Mouse (Mus musculus) limb, embryonic 15.5 days (tissue): ENCODE results near the gene Pan3. TPM values are rescaled to one million over a fixed set of nuclear protein-coding genes. Genes with fewer than 3 reads are reported as not detected.
A peak's percentile ranks its signal among the peaks of the same experiment; 100 is the strongest.

Experiments used
- ATAC-seq: fragments of 200-750 bp; cut with Nextera tagmentation; 2 replicates; pipeline ENCODE4 v1.8.0; 2017; ENCODE audit warnings: low read depth, moderate TSS enrichment; ENCODE audit not compliant: insufficient number of reproducible peaks, low FRiP score, low TSS enrichment
- H3K27ac ChIP-seq: fragments of 300-500 bp; sonication (generic); 2 replicates; pipeline ENCODE4 v1.5.1; 2015; ENCODE audit warnings: moderate library complexity, mild to moderate bottlenecking, inconsistent platforms
- H3K27me3 ChIP-seq: fragments of 300-500 bp; sonication (generic); 2 replicates; pipeline ENCODE4 v1.6.1; 2015; ENCODE audit warnings: inconsistent platforms
- H3K36me3 ChIP-seq: fragments of 300-500 bp; sonication (generic); 2 replicates; pipeline ENCODE4 v1.6.1; 2015; ENCODE audit warnings: inconsistent platforms
- H3K4me1 ChIP-seq: fragments of 300-500 bp; sonication (generic); 2 replicates; pipeline ENCODE4 v1.6.1; 2015; ENCODE audit warnings: inconsistent platforms
- H3K4me2 ChIP-seq: fragments of 300-500 bp; sonication (generic); 2 replicates; pipeline ENCODE4 v1.6.1; 2015; ENCODE audit warnings: mild to moderate bottlenecking, inconsistent platforms
- H3K4me3 ChIP-seq: fragments of 300-500 bp; sonication (generic); 2 replicates; pipeline ENCODE4 v1.5.1; 2015; ENCODE audit warnings: mild to moderate bottlenecking, inconsistent platforms
- H3K9ac ChIP-seq: fragments of 300-500 bp; sonication (generic); 2 replicates; pipeline ENCODE4 v1.6.1; 2015; ENCODE audit warnings: inconsistent platforms
- H3K9me3 ChIP-seq: fragments of 300-500 bp; sonication (generic); 2 replicates; pipeline ENCODE4 v1.6.1; 2016; ENCODE audit warnings: inconsistent platforms
- WGBS: fragments of 180-500 bp; shearing (Covaris S2); methylation state at CpG from one replicate; pipeline ENCODE4 v1.1.7; 2015; 5-methylcytosine and 5-hydroxymethylcytosine counted together
- polyA plus RNA-seq: library from polyadenylated mRNA; unstranded; fragments of >200 nt; fragmentation: Nextera tagmentation; extraction: Ambion mirVana; gene quantifications from 2 replicates; pipeline ENCODE4 v1.2.1, GENCODE M21; 2015

Pan3 gene
- polyA plus RNA-seq, result 60.0 and 70.8 TPM in 2 replicates

DNA sequence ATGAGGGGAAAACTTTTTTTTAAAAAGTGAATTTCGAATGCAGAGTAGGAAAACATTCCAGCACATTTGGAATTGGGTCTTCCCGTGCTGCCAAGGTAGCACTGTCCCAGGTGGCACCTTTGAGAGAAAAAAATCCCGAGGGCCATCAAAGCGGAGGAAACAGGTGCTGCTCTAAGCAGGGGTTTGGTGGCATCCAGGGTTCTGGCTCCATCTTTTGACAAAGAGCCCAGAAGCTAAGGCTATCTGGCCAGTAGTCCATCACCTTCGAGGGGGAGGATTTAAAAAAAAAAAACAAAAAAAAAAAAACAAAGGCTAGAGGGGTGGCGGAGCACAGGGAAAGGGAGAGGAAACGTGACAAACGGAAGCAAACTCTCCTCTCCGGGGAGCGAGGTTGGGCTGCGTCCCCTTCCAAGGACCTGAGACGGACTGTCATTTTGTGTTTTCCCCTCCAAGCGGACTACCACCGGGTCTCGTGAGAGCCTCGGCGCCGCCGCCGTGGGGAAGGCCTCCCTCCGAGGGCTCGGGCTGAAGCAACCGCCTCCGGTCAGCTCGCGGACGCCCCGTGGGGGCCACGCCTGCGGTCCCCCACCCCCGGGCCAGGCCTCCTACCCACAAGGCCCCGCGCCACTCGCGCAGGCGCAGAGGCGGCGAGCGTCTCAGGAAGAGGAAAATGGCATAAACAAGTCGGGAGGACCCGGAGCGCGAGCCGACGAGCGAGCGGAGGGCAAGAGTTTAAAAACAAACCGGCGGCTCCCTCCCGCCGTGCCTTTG lies at the start of gene Pan3:
Pan3 (plus strand) TSS at position 627 of the 771 bp plus-strand sequence.
- Histone ChIP-seq H3K4me3 (peak within 1 kb of the TSS; percentile 99), H3K4me1 (peaks cover 29% of the 10 kb centered on the region), H3K27ac (peak within 1 kb of the TSS; percentile 98), H3K27me3 (no peaks in the 10 kb centered on the region), H3K9ac (peak within 1 kb of the TSS; percentile 97), H3K4me2 (peak within 1 kb of the TSS; percentile 65), H3K36me3 (peaks cover 8% of the 10 kb centered on the region; the same call in 1 of the 2 replicates), H3K9me3 (no peaks in the 10 kb centered on the region)
- under 1% methylated on average over 44 of the region's 51 CpGs for WGBS
- peak; percentile 87 for ATAC-seq

- 83% methylated on average over 10 of the region's 10 CpGs for WGBS
- Histone ChIP-seq H3K9me3 (no peaks in the 10 kb centered on the region), H3K36me3 (no peaks in the 10 kb centered on the region), H3K27me3 (no peaks in the 10 kb centered on the region), H3K4me1 (no peaks in the 10 kb centered on the region), H3K4me2 (no peak overlapping the region), H3K9ac (no peak overlapping the region), H3K4me3 (no peak overlapping the region), H3K27ac (no peak overlapping the region)
- no peak for ATAC-seq
Measured at GRCm38 (mm10) chr5:147381396-147381795, 48.6 kb upstream of the Pan3 start.

GRCm38 (mm10) chr5:147386865-147387264 lies 43.1 kb upstream of the Pan3 start:
- H3K9ac ChIP-seq, result no peak overlapping the region
- H3K4me3 ChIP-seq, result no peak overlapping the region
- H3K9me3 ChIP-seq, result no peaks in the 10 kb centered on the region
- H3K27ac ChIP-seq, result no peak overlapping the region
- no peak overlapping the region for H3K4me2 ChIP-seq
- no peak for ATAC-seq
- no peaks in the 10 kb centered on the region for H3K27me3 ChIP-seq
- H3K4me1 ChIP-seq, result no peaks in the 10 kb centered on the region
- 81% methylated on average over 13 of the region's 13 CpGs for WGBS
- no peaks in the 10 kb centered on the region for H3K36me3 ChIP-seq

GRCm38 (mm10) chr5:147388376-147389008 lies 41.5 kb upstream of the Pan3 start:
- Histone ChIP-seq H3K9ac (no peak overlapping the region), H3K9me3 (no peaks in the 10 kb centered on the region), H3K4me3 (no peak overlapping the region), H3K27me3 (no peaks in the 10 kb centered on the region), H3K4me2 (no peak overlapping the region), H3K36me3 (no peaks in the 10 kb centered on the region), H3K27ac (no peak overlapping the region), H3K4me1 (no peaks in the 10 kb centered on the region)
- 74% methylated on average over 9 of the region's 9 CpGs for WGBS
- ATAC-seq, result no peak

- Histone ChIP-seq H3K27ac (no peak overlapping the region), H3K9ac (no peak overlapping the region), H3K4me2 (no peak overlapping the region), H3K27me3 (no peaks in the 10 kb centered on the region), H3K4me1 (no peaks in the 10 kb centered on the region), H3K36me3 (no peaks in the 10 kb centered on the region), H3K4me3 (no peak overlapping the region), H3K9me3 (no peaks in the 10 kb centered on the region)
- 84% methylated on average over 5 of the region's 5 CpGs for WGBS
- ATAC-seq, result no peak
Measured at GRCm38 (mm10) chr5:147389052-147389451, 40.9 kb upstream of the Pan3 start.

DNA sequence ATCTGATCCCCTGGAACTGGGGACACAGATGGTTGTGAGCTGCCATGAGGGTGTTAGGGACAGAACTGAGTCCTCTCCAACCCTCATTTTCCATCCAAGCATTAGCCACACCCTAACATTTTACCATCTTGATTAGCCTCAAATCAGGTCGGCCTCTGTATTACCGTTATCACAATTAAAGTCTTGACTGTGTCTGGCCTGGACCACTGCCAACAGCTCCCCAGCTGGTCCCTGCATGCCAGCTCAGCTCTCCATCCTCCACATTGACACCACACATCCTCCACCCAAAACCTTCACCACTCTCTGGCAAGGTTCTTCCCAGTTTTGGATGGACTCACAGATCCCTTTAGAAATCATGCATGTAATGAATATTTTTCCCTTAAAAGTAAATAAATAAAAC lies 39.2 kb upstream of the Pan3 start:
- Histone ChIP-seq H3K27me3 (no peaks in the 10 kb centered on the region), H3K36me3 (no peaks in the 10 kb centered on the region), H3K4me3 (no peak overlapping the region), H3K27ac (no peak overlapping the region), H3K9ac (no peak overlapping the region), H3K4me1 (no peaks in the 10 kb centered on the region), H3K4me2 (no peak overlapping the region), H3K9me3 (no peaks in the 10 kb centered on the region)
- no peak for ATAC-seq
- 62% methylated on average over 2 of the region's 2 CpGs for WGBS

DNA sequence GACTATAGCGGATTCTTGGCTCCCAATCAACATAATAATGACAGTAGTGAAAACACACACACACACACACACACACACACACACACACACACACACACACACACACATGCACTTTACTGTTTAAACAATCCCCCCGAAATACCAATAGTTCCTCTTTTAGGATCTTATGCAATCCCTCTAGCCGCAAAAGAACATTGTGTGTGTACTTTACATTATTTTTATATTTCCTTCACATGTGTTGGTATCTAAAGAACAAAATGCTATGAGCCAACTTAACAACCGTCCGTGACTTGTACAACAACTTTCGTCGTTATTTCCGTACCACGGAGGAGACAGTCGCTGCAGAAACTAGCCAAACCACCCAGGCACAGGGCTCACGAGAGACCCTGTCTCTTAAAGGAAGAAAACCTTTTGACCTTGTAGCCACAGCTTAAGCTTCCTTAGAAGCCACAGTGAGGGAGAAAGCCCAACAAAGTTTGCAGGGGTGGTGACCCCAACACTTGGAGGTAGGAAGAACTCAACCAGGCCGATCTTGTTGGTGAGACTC lies 37.2 kb upstream of the Pan3 start:
- Histone ChIP-seq H3K4me1 (no peaks in the 10 kb centered on the region), H3K4me3 (no peak overlapping the region), H3K36me3 (no peaks in the 10 kb centered on the region), H3K27ac (no peak overlapping the region), H3K4me2 (no peak overlapping the region), H3K27me3 (peaks cover 4% of the 10 kb centered on the region), H3K9me3 (no peaks in the 10 kb centered on the region), H3K9ac (no peak overlapping the region)
- no peak for ATAC-seq
- WGBS, result 66% methylated on average over 12 of the region's 12 CpGs

DNA sequence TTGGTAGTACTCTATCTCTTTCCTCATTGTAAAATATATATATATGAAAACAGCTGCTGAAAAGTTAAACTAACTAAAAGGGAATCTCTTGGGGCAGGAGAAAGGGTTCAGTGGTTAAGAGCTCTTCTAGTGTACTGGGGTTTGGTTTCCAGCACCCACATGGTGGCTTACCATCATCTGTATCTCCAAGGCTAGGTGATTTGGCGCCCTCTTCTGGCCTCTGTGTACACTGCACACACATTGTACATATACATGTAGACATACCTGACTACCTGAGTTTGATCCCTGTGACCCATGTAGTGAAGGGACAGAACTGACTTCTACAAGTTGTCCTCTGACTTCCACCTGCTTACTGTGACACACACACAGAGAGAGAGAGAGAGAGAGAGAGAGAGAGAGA lies 34.9 kb upstream of the Pan3 start:
- H3K36me3 ChIP-seq, result no peaks in the 10 kb centered on the region
- no peak overlapping the region for H3K4me3 ChIP-seq
- H3K27ac ChIP-seq, result no peak overlapping the region
- H3K4me1 ChIP-seq, result peaks cover 3% of the 10 kb centered on the region
- H3K27me3 ChIP-seq, result peaks cover 27% of the 10 kb centered on the region
- no peak for ATAC-seq
- H3K9ac ChIP-seq, result no peak overlapping the region
- WGBS, result 28% methylated on average over 1 of the region's 1 CpGs
- no peak overlapping the region for H3K4me2 ChIP-seq
- H3K9me3 ChIP-seq, result no peaks in the 10 kb centered on the region

DNA sequence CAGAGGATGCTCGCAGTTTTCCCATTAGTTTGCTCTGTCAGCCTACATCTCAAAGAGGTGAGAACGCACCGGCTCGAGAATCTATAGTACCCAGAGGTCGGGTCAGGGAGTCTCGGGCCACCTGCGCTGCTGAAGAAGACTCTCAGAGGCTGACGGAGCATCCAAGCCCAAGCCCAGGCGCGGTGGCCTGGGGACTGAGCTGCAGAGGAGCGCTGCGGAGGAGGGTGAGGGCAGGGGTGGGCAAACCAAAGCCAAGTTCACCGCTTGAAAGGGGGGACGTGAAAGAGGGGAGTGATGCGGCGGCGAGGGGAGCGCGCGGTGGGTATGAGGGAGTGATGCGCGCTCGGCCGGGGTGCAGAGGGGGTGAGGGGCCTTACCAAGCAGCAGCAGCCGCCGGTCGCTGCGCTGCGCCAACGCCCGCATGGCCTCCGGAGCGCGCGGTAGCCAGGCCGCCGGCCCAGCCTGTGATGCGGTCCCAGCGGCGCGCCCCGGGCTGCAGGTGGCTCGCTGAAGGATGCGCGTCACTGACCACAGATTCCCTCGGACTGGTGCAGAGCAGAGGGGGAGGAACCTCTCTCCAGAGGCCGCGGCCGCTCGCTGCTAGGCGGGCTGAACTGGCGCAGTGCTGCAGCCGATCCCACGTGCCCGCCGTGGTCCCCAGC lies 30.0 kb upstream of the Pan3 start, which contains the start of gene Flt3:
Flt3 (minus strand) TSS at position 647 of the 662 bp plus-strand sequence.
- Histone ChIP-seq H3K4me1 (peaks cover 13% of the 10 kb centered on the region), H3K9ac (no peak within 1 kb of the TSS), H3K4me2 (peak within 1 kb of the TSS; percentile 60), H3K36me3 (no peaks in the 10 kb centered on the region), H3K9me3 (no peaks in the 10 kb centered on the region), H3K27ac (no peak within 1 kb of the TSS), H3K4me3 (peak within 1 kb of the TSS; percentile 34), H3K27me3 (peaks cover 51% of the 10 kb centered on the region)
- under 1% methylated on average over 56 of the region's 56 CpGs for WGBS
- ATAC-seq, result no peak

DNA sequence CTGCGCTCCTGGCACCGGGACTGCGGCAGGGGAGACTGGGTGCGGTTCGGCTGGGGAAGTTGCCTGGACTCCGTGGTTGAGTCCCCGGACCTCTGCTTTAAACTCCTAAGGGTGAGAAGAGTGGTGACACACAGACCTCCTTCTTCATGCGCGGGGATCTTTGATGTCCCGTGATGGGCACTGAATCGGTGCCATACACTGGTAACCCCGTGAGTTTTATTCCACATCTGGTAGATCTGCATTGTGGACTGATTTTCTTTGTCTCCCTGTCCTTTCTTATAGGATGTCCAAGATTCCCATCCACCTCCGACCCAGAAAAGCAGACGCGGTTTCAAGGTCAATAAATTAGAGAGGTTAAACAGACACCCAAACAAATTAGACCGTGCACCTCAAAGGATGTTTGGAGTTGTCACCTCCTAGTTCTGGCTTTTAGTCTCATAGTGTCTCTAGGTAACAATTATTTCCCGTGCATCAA lies 29.4 kb upstream of the Pan3 start:
- Histone ChIP-seq H3K4me3 (peak overlapping the region; percentile 34), H3K9ac (no peak overlapping the region), H3K27me3 (peaks cover 51% of the 10 kb centered on the region), H3K4me1 (peaks cover 13% of the 10 kb centered on the region), H3K27ac (no peak overlapping the region), H3K9me3 (no peaks in the 10 kb centered on the region), H3K4me2 (peak overlapping the region; percentile 60), H3K36me3 (no peaks in the 10 kb centered on the region)
- no peak for ATAC-seq
- 2% methylated on average over 17 of the region's 17 CpGs for WGBS

DNA sequence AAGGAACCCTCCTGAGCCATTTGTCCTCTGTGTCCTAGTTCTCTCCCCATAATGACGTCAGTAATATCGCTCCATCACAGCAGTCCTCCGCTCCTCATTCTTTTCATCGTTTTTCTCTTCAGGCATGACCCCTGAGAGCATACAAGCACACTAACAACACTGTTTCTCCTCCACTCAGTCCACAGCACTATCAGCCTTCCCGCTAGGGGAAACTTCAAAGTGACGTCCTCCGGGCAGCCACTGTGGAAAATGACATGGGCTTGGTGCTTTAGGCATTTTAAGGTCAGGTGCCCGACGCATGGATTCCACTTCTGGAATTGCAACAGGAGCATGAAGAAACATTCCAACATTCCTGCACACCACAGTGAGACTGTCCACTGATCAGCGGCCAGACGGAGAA lies 28.9 kb upstream of the Pan3 start:
- Histone ChIP-seq H3K9me3 (no peaks in the 10 kb centered on the region), H3K27me3 (peaks cover 51% of the 10 kb centered on the region), H3K4me2 (no peak overlapping the region), H3K36me3 (no peaks in the 10 kb centered on the region), H3K27ac (no peak overlapping the region), H3K4me1 (peaks cover 13% of the 10 kb centered on the region), H3K9ac (no peak overlapping the region), H3K4me3 (no peak overlapping the region)
- no peak for ATAC-seq
- WGBS, result 23% methylated on average over 11 of the region's 11 CpGs
